Mouse (Mus musculus) testis, adult 2 months (tissue): Measurements from ENCODE around the gene Polr1b.

Experiments used
- CTCF ChIP-seq: fragments of 200-500 bp; IDR thresholded peaks from 2 replicates; pipeline ENCODE4 v1.5.1; 2012; ENCODE audit warnings: low read depth, mild to moderate bottlenecking, inconsistent platforms, low read length, moderate library complexity; ENCODE audit not compliant: control insufficient read depth, insufficient read depth, insufficient replicate concordance
- POLR2A ChIP-seq: fragments of 200-500 bp; IDR thresholded peaks from 2 replicates; pipeline ENCODE4 v1.6.1; 2012; ENCODE audit warnings: low read depth, mild to moderate bottlenecking, inconsistent platforms, low read length, moderate library complexity; ENCODE audit not compliant: control insufficient read depth

GRCm38 (mm10) chr2:129055741-129056140 is 45.1 kb upstream of the Polr1b start:
- TF ChIP-seq CTCF (no peak), POLR2A (no peak)
